Mouse (Mus musculus): ENCODE measurements around the gene Gm21953.
"Not testable (repeated sequence)": the region's sequence is repeated elsewhere in the genome, so short reads cannot be mapped to it uniquely, and the experiment has no call there.

The Gm21953 gene

DNA sequence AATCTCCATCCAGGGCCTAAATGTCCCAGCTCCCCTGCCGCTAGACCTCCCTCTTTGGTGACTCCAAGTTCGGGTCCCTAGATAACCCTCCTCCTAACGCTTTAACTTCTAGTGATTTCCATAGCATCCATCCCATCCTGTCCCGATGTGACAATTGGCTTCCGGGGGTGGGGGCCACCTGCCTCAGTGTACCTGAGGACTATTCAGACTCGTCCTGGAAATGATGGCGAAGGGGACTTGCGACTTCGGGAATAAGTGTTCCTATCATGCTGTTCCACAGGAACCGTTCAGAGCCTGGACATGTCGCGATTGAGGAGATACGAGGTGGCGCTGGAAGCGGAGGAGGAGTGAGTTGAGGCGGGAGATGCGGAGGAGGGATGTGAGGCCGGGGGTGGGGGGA is at the start of gene Gm21953:
TSS of gene Gm21953 (plus strand) at position 301 of the 400 bp plus-strand sequence.
- not testable (repeated sequence) for DNase-seq (ENCODE audit: low read depth)

DNA sequence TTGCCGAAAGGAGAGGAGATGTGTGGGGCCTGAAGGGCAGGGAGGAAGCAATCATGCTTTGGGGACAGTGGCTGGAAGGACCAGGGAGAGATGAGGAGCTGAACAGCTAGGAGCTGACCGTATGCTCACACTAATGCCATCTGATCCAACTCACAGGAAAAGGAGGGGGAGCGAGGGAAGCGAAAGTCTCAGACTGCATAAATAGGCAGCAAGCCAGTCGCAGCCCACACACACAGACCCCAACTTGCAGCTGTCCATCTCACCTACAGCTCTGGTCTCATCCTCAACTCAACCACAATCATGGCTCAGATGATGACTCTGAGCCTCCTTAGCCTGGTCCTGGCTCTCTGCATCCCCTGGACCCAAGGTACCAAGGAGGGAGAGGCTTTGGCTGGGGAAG is 38.6 kb upstream of the Gm21953 start, which contains the start of gene Ccl21b:
TSS of gene Ccl21b (plus strand) at position 301 of the 400 bp plus-strand sequence.
- DNase-seq (ENCODE audit: low read depth) = not testable (repeated sequence)

DNA sequence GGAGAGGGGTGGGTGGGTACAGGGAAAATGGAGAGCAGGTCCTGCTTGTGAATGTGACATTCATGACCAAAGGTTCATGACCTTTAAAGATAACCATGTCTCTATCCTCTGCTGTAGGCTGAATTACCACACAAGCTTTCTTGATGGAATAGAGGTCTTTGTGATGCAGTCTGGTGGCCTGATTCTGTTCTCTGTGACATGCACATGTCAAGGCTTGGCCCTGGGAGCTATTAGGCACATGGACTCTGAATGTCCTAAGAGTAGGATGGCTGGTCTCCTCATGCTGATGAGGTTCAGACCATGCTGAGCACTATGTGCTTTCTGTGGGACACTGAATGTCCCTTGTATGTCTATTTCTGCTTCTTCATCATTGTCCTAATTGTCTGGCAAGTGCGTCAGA is 24.0 kb downstream of the Gm21953 start, which contains the start of gene Fam205a3:
TSS of gene Fam205a3 (plus strand) at position 301 of the 400 bp plus-strand sequence.
- DNase-seq (ENCODE audit: low read depth) = not testable (repeated sequence)

All from 416B (cell line).